Mouse (Mus musculus) large intestine, adult 2 months (tissue): ENCODE measurements around the gene Atp6v1a. TPM values are rescaled to one million over a fixed set of nuclear protein-coding genes. Genes with fewer than 3 reads are reported as not detected.
A peak's percentile ranks its signal among the peaks of the same experiment; 100 is the strongest.

Experiments
- DNase-seq: peaks from one replicate; pipeline ENCODE4 v3.0.0-alpha.2; 2012; ENCODE audit warnings: low read depth, low spot score
- WGBS: fragments of 180-500 bp; shearing (Covaris S2); methylation state at CpG from one replicate; pipeline ENCODE4 v1.1.7; 2018; 5-methylcytosine and 5-hydroxymethylcytosine counted together
- polyA plus RNA-seq: library from polyadenylated mRNA; depleted of rRNA; stranded (reverse); fragments of >200 nt; gene quantifications from 2 replicates; pipeline ENCODE4 v1.2.3, GENCODE M21; 2012

Atp6v1a gene
- polyA plus RNA-seq, 1 experiment, result 11.0 TPM

GRCm38 (mm10) chr16:44140186-44140787 lies 782 bp upstream of the Atp6v1a start:
- DNase-seq, result peak; percentile 62
- 1% methylated on average over 44 of the region's 44 CpGs for WGBS

- under 1% methylated on average over 25 of the region's 25 CpGs for WGBS
These were observed 448 bp downstream of the Atp6v1a start for GRCm38 (mm10) chr16:44138979-44139535.

GRCm38 (mm10) chr16:44138377-44138978 lies 1.0 kb downstream of the Atp6v1a start:
- DNase-seq, result no peak
- under 1% methylated on average over 24 of the region's 24 CpGs for WGBS

More at GRCm38 (mm10) chr16:44138979-44139535, 448 bp downstream of the Atp6v1a start:
- peak; percentile 74 for DNase-seq

DNA sequence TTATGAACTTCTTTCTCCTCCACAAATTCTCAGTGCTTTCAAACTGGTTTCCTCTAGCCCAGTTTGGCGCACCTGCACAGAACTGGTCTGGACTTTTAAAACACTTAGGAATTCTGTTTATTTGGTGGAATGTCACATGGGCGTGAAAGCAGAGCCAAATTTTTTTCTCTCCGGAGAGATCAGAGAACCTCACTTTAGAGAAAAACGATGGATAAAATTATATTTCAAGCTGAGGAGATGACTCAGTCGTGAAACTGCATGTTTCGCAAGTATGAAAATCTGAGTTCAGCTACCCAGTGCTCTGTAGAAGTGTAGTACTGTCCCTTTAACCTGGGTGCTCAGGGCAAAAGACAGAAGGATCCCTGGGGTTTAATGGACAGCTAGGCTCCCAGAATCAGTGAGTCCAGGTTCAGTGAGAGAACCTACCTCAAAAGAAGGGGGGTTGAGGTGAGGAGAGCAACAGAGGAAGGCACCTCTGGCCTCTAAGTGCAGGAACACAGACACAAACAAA lies 2.9 kb downstream of the Atp6v1a start:
- no peak for DNase-seq
- WGBS, result 58% methylated on average over 6 of the region's 6 CpGs

- WGBS, result 61% methylated on average over 3 of the region's 3 CpGs
- DNase-seq, result no peak
These were observed 6.3 kb downstream of the Atp6v1a start for GRCm38 (mm10) chr16:44133187-44133586.

- DNase-seq, result no peak
- WGBS, result 45% methylated on average over 4 of the region's 4 CpGs
These were observed 7.2 kb downstream of the Atp6v1a start for GRCm38 (mm10) chr16:44132300-44132699.

DNA sequence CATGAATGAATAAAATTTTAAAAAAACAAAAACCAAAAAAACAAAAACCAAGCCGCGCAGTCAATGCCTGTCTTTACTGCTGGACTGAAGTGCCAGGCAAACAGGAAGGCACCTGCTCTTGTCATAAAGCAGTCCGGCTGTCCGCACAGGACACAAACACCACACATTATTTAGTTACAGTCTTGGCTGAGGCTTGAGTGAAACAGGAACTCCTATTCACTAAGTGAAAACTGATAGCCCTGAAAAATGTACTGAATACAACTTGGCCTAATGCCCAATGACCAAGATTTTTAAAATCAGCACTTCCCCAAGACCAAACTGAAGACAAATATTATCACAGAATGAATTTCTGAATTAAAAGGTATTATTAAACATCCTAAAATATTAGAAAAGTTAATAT lies 13.1 kb downstream of the Atp6v1a start:
- no peak for DNase-seq
- WGBS, result 27% methylated on average over 4 of the region's 4 CpGs

- WGBS, result 80% methylated on average over 2 of the region's 2 CpGs
- no peak for DNase-seq
These were observed 14.1 kb downstream of the Atp6v1a start for GRCm38 (mm10) chr16:44125436-44125835.

DNA sequence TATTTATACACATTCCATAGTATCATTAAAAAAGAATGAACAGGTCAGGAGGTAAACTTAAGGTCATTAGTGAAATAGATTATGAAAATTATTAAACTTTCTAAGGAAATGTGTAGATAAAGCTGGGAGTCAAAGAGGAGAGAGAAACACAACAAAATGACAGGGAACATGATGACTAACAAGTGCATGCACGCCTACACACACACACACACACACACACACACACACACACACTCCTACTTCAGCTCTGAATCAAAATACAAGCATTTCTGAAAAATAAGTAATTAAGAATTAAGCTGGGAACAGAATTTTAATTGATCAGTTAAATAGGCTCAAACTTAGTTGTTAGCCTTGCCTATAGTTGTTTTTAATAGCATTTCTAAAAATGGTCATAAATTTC lies 14.8 kb downstream of the Atp6v1a start:
- no peak for DNase-seq
- 68% methylated on average over 1 of the region's 1 CpGs for WGBS

- 69% methylated on average over 2 of the region's 2 CpGs for WGBS
- DNase-seq, result no peak
These were observed 15.7 kb downstream of the Atp6v1a start for GRCm38 (mm10) chr16:44123786-44124185.

DNA sequence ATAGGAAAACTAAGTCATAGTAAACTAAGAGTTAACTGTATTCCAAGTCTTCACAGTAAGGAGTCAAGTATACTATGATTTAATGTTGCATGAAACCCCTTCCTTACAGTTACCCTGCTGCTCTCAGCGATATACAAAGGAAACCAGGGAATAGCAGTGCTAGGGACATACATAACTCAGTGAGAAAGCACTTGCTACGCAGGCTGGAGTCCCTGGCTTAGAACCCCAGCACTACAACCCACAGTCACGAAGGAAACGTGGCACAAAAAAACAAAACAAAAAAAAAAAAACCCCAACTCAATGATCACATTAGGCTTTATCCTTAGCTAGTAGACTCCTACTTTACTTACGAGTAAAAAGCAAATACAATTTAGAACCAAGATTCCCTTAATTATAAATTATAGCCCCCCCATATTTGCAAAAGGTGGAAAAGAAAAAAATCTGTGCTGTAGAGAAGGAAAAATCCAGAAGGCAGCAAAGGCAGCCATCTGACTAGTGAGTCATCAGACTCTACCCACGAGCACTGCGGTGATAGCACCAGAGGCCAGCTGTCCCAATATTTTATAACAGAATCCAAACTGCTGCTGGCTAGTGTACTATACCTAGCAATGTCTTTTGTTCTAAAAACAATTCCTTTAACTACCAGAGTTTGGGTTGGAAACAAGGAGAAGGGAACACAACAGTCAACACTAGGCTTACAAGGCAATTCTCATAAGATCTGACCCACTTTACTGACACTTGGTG lies 16.4 kb downstream of the Atp6v1a start:
- WGBS, result 51% methylated on average over 7 of the region's 7 CpGs
- DNase-seq, result no peak

DNA sequence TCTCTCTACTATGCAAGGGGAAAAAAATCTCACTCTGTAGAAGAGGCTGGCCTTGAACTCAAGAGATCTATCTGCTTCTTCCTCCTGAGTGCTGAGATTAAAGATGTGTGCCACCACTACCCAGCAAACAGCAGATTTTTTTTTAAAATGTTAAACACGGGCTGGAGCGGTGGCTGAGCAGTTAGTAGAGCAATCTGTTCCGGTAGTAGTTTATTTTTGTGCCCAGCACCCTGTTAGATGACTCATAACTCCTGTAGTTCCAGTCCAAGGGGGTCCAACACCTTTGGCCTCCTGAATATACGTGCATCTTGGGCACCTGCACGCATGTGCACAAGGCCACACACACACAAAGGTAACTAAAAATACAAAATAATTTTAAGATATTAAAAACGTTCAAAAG lies 16.9 kb downstream of the Atp6v1a start:
- 74% methylated on average over 6 of the region's 6 CpGs for WGBS

GRCm38 (mm10) chr16:44122122-44122521 lies 17.4 kb downstream of the Atp6v1a start:
- 80% methylated on average over 6 of the region's 6 CpGs for WGBS

More for the DNA sequence above, 16.9 kb downstream of the Atp6v1a start:
- no peak for DNase-seq

DNA sequence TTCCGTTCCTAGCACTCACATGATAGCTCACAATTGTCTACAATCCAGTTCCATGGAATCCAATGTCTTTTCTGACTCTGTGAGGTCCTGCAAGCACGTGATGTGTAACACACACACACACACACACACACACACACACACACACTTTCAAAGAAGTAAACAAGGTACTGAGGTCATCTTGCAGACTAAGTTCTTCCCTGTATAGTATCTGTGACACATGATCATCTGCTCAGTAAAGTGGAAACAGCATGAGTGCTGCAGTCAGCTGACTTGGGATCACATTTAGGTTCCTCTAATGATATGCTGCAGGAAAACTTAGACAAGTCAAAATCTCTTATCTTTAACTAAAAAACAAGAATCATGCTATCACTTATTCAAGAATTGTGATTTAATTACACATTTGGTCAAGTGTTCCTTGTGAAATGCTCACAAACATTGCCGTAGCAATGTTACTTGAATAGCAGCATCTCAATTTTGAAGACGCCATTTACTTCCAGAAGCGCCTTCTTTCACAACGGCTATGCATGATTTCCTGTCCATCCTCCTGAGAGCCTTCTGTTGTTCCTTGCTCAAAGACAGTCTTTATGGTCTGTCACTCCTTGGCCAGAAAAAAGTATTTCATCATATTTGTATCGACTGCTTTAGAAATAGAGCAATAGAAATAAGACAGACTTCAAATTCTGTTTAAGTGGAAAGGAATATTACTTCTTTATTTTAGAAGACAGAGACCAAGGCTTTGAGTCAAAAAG lies 19.6 kb downstream of the Atp6v1a start:
- 79% methylated on average over 7 of the region's 7 CpGs for WGBS
- no peak for DNase-seq

More at GRCm38 (mm10) chr16:44122122-44122521, 17.4 kb downstream of the Atp6v1a start:
- no peak for DNase-seq

DNA sequence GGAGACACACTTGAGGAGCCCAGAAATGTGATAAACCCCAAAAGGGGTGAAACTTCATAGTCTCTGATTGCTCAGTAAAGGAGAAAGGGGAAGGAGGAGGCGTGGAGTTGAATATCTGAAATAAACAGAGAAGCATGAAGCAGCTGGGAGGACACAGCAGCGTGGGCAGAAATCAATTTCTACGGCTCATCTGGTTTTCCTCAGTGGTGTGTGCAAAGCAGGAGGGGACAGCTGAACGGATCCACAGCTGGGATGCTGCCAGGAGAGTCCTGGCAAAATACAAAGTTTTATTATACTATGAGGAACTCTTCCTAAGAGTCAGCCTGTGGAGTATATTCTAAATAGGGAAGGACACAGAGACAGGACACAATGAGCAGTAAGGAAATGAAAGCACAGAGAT lies 30.5 kb downstream of the Atp6v1a start:
- DNase-seq, result no peak
- 50% methylated on average over 4 of the region's 4 CpGs for WGBS

DNA sequence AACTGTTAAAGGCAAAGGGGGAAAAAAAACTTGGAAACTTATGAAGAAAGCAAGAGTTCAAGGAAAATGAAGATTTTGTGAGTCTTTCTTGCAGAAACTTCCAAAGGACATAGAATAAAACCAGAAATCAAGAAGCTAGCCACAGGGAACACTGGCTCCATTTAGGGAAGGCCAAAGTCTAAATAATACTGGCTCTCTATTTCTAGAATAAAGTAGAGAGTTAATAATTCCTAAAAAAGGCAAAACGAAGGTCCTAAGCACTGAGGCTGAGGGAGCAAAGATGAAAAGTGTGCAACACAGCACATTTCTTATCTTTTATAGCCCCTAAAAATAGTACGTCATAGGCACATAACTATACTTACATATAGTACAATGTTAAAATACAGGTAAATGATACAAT lies 34.3 kb downstream of the Atp6v1a start:
- no peak for DNase-seq
- 80% methylated on average over 2 of the region's 2 CpGs for WGBS

- 84% methylated on average over 18 of the region's 18 CpGs for WGBS
These were observed 35.4 kb downstream of the Atp6v1a start for GRCm38 (mm10) chr16:44103806-44104766.

DNA sequence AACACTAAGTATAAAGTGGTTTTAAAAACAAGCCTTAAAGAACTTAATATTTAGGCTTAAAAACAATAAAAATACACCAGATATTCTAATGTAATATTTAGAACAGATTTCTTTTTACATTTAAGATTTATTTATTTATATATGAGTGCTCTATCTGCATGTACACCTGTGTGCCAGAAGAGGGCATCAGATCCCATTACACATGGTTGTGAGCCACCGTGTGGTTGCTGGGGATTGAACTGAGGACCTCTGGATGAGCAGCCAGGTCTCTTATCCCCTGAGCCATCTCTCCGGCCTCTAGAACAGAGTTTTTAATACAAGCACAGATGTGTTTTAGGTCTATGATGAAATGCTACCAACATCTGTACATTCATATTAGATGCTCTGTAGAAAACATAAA lies 36.6 kb downstream of the Atp6v1a start:
- DNase-seq, result no peak
- WGBS, result 97% methylated on average over 2 of the region's 2 CpGs

More at GRCm38 (mm10) chr16:44103806-44104766, 35.4 kb downstream of the Atp6v1a start:
- no peak for DNase-seq
